Mouse (Mus musculus) heart, embryonic 16.5 days (tissue): Measurements from ENCODE around the gene Scpep1. TPM values are rescaled to one million over a fixed set of nuclear protein-coding genes. Genes with fewer than 3 reads are reported as not detected.
"Not testable (repeated sequence)": the region's sequence is repeated elsewhere in the genome, so short reads cannot be mapped to it uniquely, and the experiment has no call there.

Experiments used
- ATAC-seq: fragments of 200-750 bp; cut with Nextera tagmentation; replicated peaks from 2 replicates; pipeline ENCODE4 v1.8.0; 2017; ENCODE audit warnings: moderate number of reproducible peaks; ENCODE audit not compliant: insufficient read depth, low FRiP score; ENCODE audit errors: extremely low read depth
- H3K27ac ChIP-seq: fragments of 300-500 bp; sonication (generic); 2 replicates; pipeline ENCODE4 v1.5.1; 2014; ENCODE audit warnings: mild to moderate bottlenecking, low read length, control low read depth, moderate library complexity
- H3K27me3 ChIP-seq: fragments of 300-500 bp; sonication (generic); 2 replicates; pipeline ENCODE4 v1.6.1; 2014; ENCODE audit warnings: low read length, mixed read lengths; ENCODE audit not compliant: control insufficient read depth, insufficient read depth
- H3K36me3 ChIP-seq: fragments of 300-500 bp; sonication (generic); 2 replicates; pipeline ENCODE4 v1.6.1; 2014; ENCODE audit not compliant: control insufficient read depth, insufficient read depth
- H3K4me1 ChIP-seq: fragments of 300-500 bp; sonication (generic); 2 replicates; pipeline ENCODE4 v1.6.1; 2014; ENCODE audit warnings: low read length, mixed read lengths; ENCODE audit not compliant: control insufficient read depth, insufficient read depth
- H3K4me2 ChIP-seq: fragments of 300-500 bp; sonication (generic); 2 replicates; pipeline ENCODE4 v1.6.1; 2014; ENCODE audit warnings: low read depth, mild to moderate bottlenecking, control low read depth, low read length
- H3K4me3 ChIP-seq: fragments of 300-500 bp; sonication (generic); 2 replicates; pipeline ENCODE4 v1.5.1; 2014; ENCODE audit warnings: mild to moderate bottlenecking, control low read depth, low read length
- H3K9ac ChIP-seq: fragments of 300-500 bp; sonication (generic); 2 replicates; pipeline ENCODE4 v1.6.1; 2014; ENCODE audit warnings: low read length, control low read depth
- H3K9me3 ChIP-seq: fragments of 300-500 bp; sonication (generic); replicated peaks from 2 replicates; pipeline ENCODE4 v1.6.1; 2016; ENCODE audit warnings: low read length; ENCODE audit not compliant: control insufficient read depth
- WGBS: fragments of 180-500 bp; shearing (Covaris S2); extraction: QIAGEN DNeasy Blood & Tissue Kit; methylation state at CpG from one replicate; pipeline ENCODE4 v1.1.7; 2014; 5-methylcytosine and 5-hydroxymethylcytosine counted together
- polyA plus RNA-seq: library from polyadenylated mRNA; unstranded; fragments of >200 nt; fragmentation: Nextera tagmentation; extraction: Ambion mirVana; gene quantifications from 2 replicates; pipeline ENCODE4 v1.2.1, GENCODE M21; 2015

The Scpep1 gene
- polyA plus RNA-seq, 1 experiment from 2014 or later: 43.6 TPM

DNA sequence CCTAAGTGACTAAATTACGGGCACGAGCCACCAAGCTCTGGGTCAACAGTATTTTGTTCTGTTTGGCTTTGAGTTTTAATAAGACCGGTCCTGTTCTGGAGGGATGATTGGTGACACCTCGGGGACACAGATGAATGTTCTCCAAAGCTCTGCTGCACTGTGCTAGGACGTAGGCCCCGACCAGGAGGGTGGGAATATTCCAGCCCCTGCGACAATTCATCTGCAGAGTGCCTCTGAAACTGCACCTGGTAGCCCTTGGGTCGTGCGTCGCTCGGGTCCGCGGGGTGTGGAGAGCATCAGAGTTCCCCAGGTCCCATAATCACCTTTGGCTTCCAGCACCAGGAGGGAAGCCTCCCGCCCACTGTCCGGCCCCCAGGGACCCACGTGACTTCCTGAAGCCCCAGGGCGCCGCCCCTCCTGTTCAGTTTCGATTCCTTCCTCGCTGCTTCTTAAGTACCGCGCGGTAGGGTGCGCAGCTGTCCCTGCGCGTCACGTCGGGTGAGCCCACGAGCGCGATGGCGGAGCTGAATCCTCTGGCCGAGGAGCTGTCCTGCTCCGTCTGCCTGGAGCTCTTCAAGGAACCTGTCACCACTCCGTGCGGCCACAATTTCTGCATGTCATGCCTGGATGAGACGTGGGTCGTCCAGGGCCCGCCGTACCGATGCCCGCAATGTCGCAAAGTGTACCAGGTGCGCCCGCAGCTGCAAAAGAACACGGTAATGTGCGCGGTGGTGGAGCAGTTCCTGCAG lies 43.9 kb upstream of the Scpep1 start, which contains the start of gene Trim25:
Trim25 (plus strand) TSS at position 403 of the 749 bp plus-strand sequence.
- Histone ChIP-seq H3K27ac (peak within 1 kb of the TSS; percentile 76), H3K9ac (peak within 1 kb of the TSS; percentile 86), H3K9me3 (no peaks in the 10 kb centered on the region), H3K4me3 (peak within 1 kb of the TSS; percentile 76), H3K4me1 (peaks cover 30% of the 10 kb centered on the region), H3K4me2 (peak within 1 kb of the TSS; percentile 85), H3K36me3 (no peaks in the 10 kb centered on the region), H3K27me3 (no peaks in the 10 kb centered on the region)
- peak; percentile 90 for ATAC-seq
- WGBS: 2% methylated on average over 48 of the region's 48 CpGs

DNA sequence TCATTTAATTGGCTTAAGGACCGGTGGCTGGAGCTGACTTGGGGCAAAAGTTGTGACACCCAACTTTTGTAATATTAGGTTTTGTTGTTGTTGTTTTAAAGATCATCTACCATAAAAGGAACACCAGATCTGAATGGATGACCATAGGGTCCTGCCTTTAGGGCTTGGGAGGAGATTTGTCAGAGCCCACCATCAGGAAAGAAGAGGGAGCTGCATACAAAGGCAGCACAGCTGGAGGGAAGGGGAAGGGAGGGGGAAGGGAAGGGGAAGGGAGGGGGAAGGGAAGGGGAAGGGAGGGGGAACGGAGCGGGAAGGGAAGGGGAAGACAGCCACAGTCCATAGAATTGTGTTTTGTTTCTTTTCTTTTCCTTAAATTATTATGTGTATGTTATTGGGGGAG lies 43.1 kb upstream of the Scpep1 start:
- no peaks in the 10 kb centered on the region for H3K9me3 ChIP-seq
- peak overlapping the region; percentile 76; the same call in 1 of the 2 replicates for H3K27ac ChIP-seq
- no peak overlapping the region for H3K4me3 ChIP-seq

GRCm38 (mm10) chr11:88997343-88997742 lies 42.1 kb upstream of the Scpep1 start:
- not testable (repeated sequence) for H3K4me3 ChIP-seq, H3K4me2 ChIP-seq, H3K9me3 ChIP-seq, ATAC-seq, H3K9ac ChIP-seq, H3K27me3 ChIP-seq, H3K36me3 ChIP-seq
- peak overlapping the region; percentile 52 for H3K27ac ChIP-seq
- H3K4me1 ChIP-seq: peaks cover 15% of the 10 kb centered on the region
- 88% methylated on average over 5 of the region's 5 CpGs for WGBS

More for the DNA sequence above, 43.1 kb upstream of the Scpep1 start:
- Histone ChIP-seq H3K4me1 (peaks cover 24% of the 10 kb centered on the region), H3K27me3 (no peaks in the 10 kb centered on the region), H3K4me2 (0 out of 2 replicates have a peak overlapping the region, but pooled peaks have one; percentile 85), H3K9ac (no peak overlapping the region), H3K36me3 (no peaks in the 10 kb centered on the region)
- no peak for ATAC-seq
- WGBS: 19% methylated on average over 3 of the region's 3 CpGs

DNA sequence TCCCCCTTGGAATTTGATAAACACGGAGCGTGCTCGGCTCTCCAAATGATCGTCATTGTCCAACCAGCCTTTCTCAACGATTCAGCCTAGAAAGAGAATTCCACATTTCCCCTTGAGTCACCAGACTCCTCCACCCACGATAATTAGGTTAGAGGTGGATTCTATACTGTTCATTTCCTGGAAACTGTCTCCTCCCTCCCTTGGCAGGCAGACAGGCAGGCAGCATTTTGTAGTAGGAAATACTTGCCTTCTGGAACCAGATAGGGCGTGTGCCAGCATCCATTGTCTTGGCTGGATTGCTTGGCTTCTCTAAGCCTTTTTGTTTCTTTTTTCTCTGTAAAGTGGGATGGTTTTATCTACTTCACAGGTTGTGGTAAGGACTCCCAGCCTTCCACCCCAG lies 41.2 kb upstream of the Scpep1 start:
- Histone ChIP-seq H3K27me3 (no peaks in the 10 kb centered on the region), H3K27ac (peak overlapping the region; percentile 52), H3K9ac (no peak overlapping the region), H3K4me2 (peak overlapping the region; percentile 4; the same call in 1 of the 2 replicates), H3K9me3 (no peaks in the 10 kb centered on the region), H3K4me3 (no peak overlapping the region), H3K36me3 (no peaks in the 10 kb centered on the region), H3K4me1 (peaks cover 12% of the 10 kb centered on the region)
- peak; percentile 25; the same call in 1 of the 2 replicates for ATAC-seq
- WGBS: 38% methylated on average over 7 of the region's 7 CpGs

DNA sequence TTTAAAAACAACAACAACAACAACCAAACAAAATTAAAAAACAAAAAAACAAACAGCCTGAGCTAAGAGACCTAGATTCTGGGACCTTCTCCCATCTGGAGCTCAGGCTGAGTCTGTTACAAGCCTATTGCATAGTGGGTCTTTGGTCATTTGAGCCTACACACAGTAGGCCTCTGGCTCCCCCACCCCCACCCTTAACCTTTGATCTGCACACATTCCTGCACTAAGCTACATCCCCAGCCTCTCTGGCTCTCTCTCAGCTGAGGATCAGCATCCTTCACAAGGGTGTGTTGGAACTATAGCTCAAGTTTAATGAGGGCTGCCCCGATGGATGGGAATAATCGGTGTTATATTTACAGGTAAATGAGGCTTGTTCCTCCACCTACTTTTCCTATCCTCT lies 40.4 kb upstream of the Scpep1 start:
- H3K9me3 ChIP-seq: no peaks in the 10 kb centered on the region
- H3K4me1 ChIP-seq: 0 out of 2 replicates have a peak, but pooled peaks cover 6% of the 10 kb centered on the region
- 84% methylated on average over 2 of the region's 2 CpGs for WGBS
- H3K36me3 ChIP-seq: peaks cover 3% of the 10 kb centered on the region; the same call in 1 of the 2 replicates
- H3K4me3 ChIP-seq: no peak overlapping the region
- H3K9ac ChIP-seq: no peak overlapping the region
- no peak overlapping the region for H3K27ac ChIP-seq
- ATAC-seq: no peak
- no peaks in the 10 kb centered on the region for H3K27me3 ChIP-seq
- H3K4me2 ChIP-seq: no peak overlapping the region

DNA sequence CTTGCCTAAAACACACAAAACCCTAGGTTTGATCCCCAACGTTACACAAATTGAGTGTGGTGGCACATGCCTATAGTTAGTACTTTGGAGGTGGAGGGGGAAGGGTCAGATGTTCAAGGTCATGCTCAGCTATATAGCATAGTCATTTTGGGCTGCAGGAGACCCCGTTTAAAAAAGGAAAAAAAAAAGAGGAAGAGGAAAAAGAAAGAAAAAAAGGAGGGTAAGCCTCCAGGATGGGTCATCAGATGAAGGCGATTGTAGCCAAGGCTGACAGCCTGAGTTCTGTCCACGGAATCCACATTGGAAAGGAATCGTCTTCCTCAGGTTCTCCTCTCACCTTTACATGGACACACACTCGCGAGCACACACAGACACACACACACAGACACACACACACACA lies 39.2 kb upstream of the Scpep1 start:
- WGBS: 82% methylated on average over 7 of the region's 7 CpGs
- no peak for ATAC-seq
- H3K4me3 ChIP-seq: no peak overlapping the region

DNA sequence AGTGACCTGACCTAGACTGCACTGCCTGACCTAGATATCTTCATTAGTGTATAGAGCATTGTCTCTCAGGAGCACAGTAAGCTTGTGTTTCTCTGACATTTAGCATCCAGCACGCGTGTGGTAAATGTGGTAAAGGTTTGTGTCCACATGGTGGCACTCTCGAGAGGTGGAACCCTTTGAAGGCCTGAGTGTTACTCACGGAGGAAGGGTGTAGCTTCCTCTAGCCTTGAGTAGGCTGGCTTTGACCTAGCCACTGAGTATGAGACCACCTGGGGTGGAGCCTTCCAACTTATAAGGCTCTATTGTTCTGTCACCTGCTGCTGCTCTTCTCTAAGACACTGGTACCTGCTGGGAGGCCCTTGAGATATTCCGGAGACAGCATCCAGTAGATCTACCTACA lies 38.4 kb upstream of the Scpep1 start:
- no peak overlapping the region for H3K4me3 ChIP-seq
- no peak; the same call in 1 of the 2 replicates for ATAC-seq
- no peak overlapping the region for H3K4me2 ChIP-seq
- H3K36me3 ChIP-seq: peaks cover 4% of the 10 kb centered on the region; the same call in 1 of the 2 replicates
- H3K27me3 ChIP-seq: no peaks in the 10 kb centered on the region
- no peak overlapping the region for H3K9ac ChIP-seq
- H3K27ac ChIP-seq: no peak overlapping the region
- 16% methylated on average over 5 of the region's 5 CpGs for WGBS
- H3K4me1 ChIP-seq: no peaks in the 10 kb centered on the region
- H3K9me3 ChIP-seq: no peaks in the 10 kb centered on the region

More for the DNA sequence above, 39.2 kb upstream of the Scpep1 start:
- Histone ChIP-seq H3K27ac (no peak overlapping the region), H3K4me2 (no peak overlapping the region), H3K27me3 (no peaks in the 10 kb centered on the region), H3K4me1 (0 out of 2 replicates have a peak, but pooled peaks cover 2% of the 10 kb centered on the region), H3K9me3 (no peaks in the 10 kb centered on the region), H3K9ac (no peak overlapping the region), H3K36me3 (peaks cover 4% of the 10 kb centered on the region; the same call in 1 of the 2 replicates)

GRCm38 (mm10) chr11:88993186-88993585 lies 37.9 kb upstream of the Scpep1 start:
- 48% methylated on average over 7 of the region's 7 CpGs for WGBS
- Histone ChIP-seq H3K36me3 (peaks cover 7% of the 10 kb centered on the region; the same call in 1 of the 2 replicates), H3K4me1 (no peaks in the 10 kb centered on the region), H3K27me3 (no peaks in the 10 kb centered on the region), H3K9me3 (no peaks in the 10 kb centered on the region), H3K4me2 (no peak overlapping the region), H3K27ac (no peak overlapping the region), H3K9ac (no peak overlapping the region), H3K4me3 (no peak overlapping the region)
- ATAC-seq: no peak

GRCm38 (mm10) chr11:88989530-88989929 lies 34.3 kb upstream of the Scpep1 start:
- no peak overlapping the region for H3K4me3 ChIP-seq
- no peaks in the 10 kb centered on the region for H3K4me1 ChIP-seq
- H3K27me3 ChIP-seq: no peaks in the 10 kb centered on the region
- 58% methylated on average over 5 of the region's 5 CpGs for WGBS
- H3K36me3 ChIP-seq: peaks cover 18% of the 10 kb centered on the region
- ATAC-seq: 0 out of 2 replicates have a peak, but pooled peaks have one; percentile 43
- H3K9me3 ChIP-seq: no peaks in the 10 kb centered on the region
- H3K27ac ChIP-seq: no peak overlapping the region
- no peak overlapping the region for H3K4me2 ChIP-seq
- H3K9ac ChIP-seq: no peak overlapping the region
